Mouse (Mus musculus) hindbrain, embryonic 11.5 days (tissue): ENCODE results near the gene Psd. TPM values are rescaled to one million over a fixed set of nuclear protein-coding genes. Genes with fewer than 3 reads are reported as not detected.

Experiments used
- ATAC-seq: fragments of 200-750 bp; cut with Nextera tagmentation; 2 replicates; pipeline ENCODE4 v1.8.0; 2017; ENCODE audit warnings: mild to moderate bottlenecking, moderate TSS enrichment, moderate library complexity; ENCODE audit not compliant: low FRiP score
- DNase-seq: peaks from one replicate; pipeline ENCODE4 v3.0.0-alpha.2; 2015; ENCODE audit warnings: low spot score
- H3K27ac ChIP-seq: fragments of 300-500 bp; sonication (generic); 2 replicates; pipeline ENCODE4 v1.5.1; 2014; ENCODE audit warnings: mild to moderate bottlenecking, low read depth, low read length
- H3K27me3 ChIP-seq: fragments of 300-500 bp; sonication (generic); 2 replicates; pipeline ENCODE4 v1.6.1; 2014; ENCODE audit warnings: mild to moderate bottlenecking, low read length, moderate library complexity, mixed read lengths; ENCODE audit not compliant: control insufficient read depth, insufficient read depth
- H3K36me3 ChIP-seq: fragments of 300-500 bp; sonication (generic); 2 replicates; pipeline ENCODE4 v1.6.1; 2014; ENCODE audit warnings: mild to moderate bottlenecking, low read length, moderate library complexity, mixed read lengths; ENCODE audit not compliant: control insufficient read depth, insufficient read depth
- H3K4me1 ChIP-seq: fragments of 300-500 bp; sonication (generic); replicated peaks from 2 replicates; pipeline ENCODE4 v1.6.1; 2014; ENCODE audit warnings: low read length, mixed read lengths; ENCODE audit not compliant: control insufficient read depth, insufficient read depth
- H3K4me2 ChIP-seq: fragments of 300-500 bp; sonication (generic); replicated peaks from 2 replicates; pipeline ENCODE4 v1.6.1; 2014; ENCODE audit warnings: mild to moderate bottlenecking, low read depth, low read length
- H3K4me3 ChIP-seq: fragments of 300-500 bp; sonication (generic); 2 replicates; pipeline ENCODE4 v1.5.1; 2014; ENCODE audit warnings: low read depth, low read length
- H3K9ac ChIP-seq: fragments of 300-500 bp; sonication (generic); 2 replicates; pipeline ENCODE4 v1.6.1; 2014; ENCODE audit warnings: low read depth, low read length
- H3K9me3 ChIP-seq: fragments of 300-500 bp; sonication (generic); 2 replicates; pipeline ENCODE4 v1.6.1; 2016; ENCODE audit warnings: low read length; ENCODE audit not compliant: control insufficient read depth
- WGBS: fragments of 180-500 bp; shearing (Covaris S2); extraction: QIAGEN DNeasy Blood & Tissue Kit; methylation state at CpG from one replicate; pipeline ENCODE4 v1.1.7; 2014; 5-methylcytosine and 5-hydroxymethylcytosine counted together
- polyA plus RNA-seq: library from polyadenylated mRNA; unstranded; fragments of >200 nt; fragmentation: Nextera tagmentation; extraction: Ambion mirVana; gene quantifications from 2 replicates; pipeline ENCODE4 v1.2.1, GENCODE M21; 2014

Gene Psd
- polyA plus RNA-seq, 1 experiment from 2014 or later = 11.9 TPM

DNA sequence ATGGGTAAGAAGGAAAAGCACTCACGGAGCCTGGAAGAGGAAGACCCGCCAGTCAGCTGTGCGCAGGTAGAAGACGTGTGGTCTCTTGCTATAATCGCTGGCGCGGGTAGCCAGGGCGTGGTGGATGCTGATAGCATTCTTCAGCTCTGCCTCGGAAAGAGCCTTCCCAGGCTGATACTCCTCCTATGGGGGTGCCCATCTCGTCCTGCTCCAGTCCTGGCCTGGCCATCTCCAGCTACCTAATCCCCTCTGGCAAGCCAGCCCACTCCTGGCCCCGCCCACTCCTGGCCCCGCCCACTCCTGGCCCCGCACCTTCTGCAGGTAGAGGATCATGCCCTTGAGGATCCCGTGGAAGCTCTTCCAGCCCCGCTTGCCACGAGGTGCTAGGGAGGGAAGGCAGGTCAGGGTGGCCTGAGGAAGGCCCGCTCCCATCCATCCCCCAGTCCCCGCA lies 12.8 kb downstream of the Psd start:
- Histone ChIP-seq H3K9ac (no peak overlapping the region), H3K27ac (no peak overlapping the region), H3K9me3 (no peaks in the 10 kb centered on the region), H3K36me3 (no peaks in the 10 kb centered on the region), H3K4me3 (no peak overlapping the region), H3K27me3 (peaks cover 61% of the 10 kb centered on the region), H3K4me1 (0 out of 2 replicates have a peak, but pooled peaks cover 2% of the 10 kb centered on the region), H3K4me2 (no peak overlapping the region)
- no peak for ATAC-seq
- no peak for DNase-seq
- 16% methylated on average over 18 of the region's 18 CpGs for WGBS

DNA sequence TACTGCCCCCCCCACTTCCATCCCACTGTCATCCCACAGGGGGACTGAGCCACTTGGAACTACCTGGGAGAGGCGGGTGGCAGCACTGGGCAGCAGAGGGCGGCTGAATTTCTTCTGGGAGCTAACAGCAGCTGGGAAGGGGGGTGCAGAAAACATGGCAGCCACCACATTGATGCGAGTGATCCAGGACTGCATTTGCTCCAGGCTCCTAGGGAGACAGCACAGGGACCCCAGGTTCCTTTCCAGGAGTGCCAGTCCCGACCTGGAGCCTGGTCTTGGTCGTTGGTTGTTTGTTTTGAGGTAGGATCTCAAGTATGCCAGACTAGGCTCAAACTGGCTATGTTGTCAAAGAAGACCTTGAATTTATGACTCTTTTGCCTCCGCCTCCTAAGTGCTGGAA lies 13.4 kb downstream of the Psd start:
- no peak overlapping the region for H3K9ac ChIP-seq
- no peak overlapping the region for H3K4me2 ChIP-seq
- H3K27me3 ChIP-seq = peaks cover 59% of the 10 kb centered on the region
- ATAC-seq = no peak
- 0 out of 2 replicates have a peak, but pooled peaks cover 2% of the 10 kb centered on the region for H3K4me1 ChIP-seq
- 75% methylated on average over 6 of the region's 6 CpGs for WGBS
- no peaks in the 10 kb centered on the region for H3K9me3 ChIP-seq
- no peak overlapping the region for H3K27ac ChIP-seq
- H3K36me3 ChIP-seq = no peaks in the 10 kb centered on the region
- DNase-seq = no peak
- no peak overlapping the region for H3K4me3 ChIP-seq

DNA sequence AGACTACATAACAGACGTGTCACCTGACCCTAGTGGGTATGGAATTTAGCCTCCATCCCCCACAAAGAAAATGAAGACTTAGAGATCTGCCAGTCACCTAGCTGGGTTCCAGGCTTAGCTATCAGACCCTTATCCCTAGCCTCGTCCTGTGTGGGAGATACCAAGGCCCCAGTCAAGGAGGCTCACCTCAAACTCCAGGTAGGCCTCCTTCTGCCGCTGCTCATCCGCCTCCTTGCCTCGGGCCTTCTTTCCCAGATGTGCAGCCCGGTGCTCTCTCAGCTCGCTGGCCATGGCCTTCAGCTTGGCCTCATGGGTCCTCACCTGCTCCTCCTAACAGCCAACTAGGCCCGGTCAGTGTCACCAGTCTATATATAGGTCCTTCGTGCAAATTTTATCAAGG lies 13.8 kb downstream of the Psd start:
- H3K4me1 ChIP-seq = 0 out of 2 replicates have a peak, but pooled peaks cover under 1% of the 10 kb centered on the region
- H3K4me3 ChIP-seq = no peak overlapping the region
- ATAC-seq (no peak), DNase-seq (no peak)
- no peak overlapping the region for H3K4me2 ChIP-seq
- no peak overlapping the region for H3K27ac ChIP-seq
- 88% methylated on average over 9 of the region's 9 CpGs for WGBS
- no peaks in the 10 kb centered on the region for H3K36me3 ChIP-seq
- H3K9me3 ChIP-seq = no peaks in the 10 kb centered on the region
- H3K9ac ChIP-seq = no peak overlapping the region
- H3K27me3 ChIP-seq = peaks cover 56% of the 10 kb centered on the region

DNA sequence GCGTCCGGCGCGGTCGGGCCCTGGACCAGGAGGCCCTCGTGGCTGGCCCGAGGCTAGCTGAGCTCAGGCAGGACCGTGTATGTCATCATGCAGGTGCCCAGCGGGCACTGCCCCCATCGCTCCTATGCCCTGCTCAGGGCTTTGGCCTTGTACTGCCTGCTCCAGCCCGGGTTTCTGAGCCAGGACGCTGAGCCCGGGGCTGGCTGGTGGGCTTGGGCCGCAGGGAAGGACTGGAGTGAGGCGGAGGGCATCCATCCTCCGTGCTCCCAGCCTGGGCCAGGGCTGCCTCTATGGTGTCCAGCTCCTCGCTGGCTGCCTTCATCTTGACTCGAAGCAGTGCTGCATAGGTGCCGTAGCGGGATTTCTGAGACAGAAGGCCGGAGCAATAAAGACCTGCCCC lies 14.4 kb downstream of the Psd start:
- 86% methylated on average over 21 of the region's 21 CpGs for WGBS
- Histone ChIP-seq H3K4me1 (no peaks in the 10 kb centered on the region), H3K27ac (no peak overlapping the region), H3K27me3 (peaks cover 56% of the 10 kb centered on the region), H3K9ac (no peak overlapping the region), H3K4me2 (no peak overlapping the region), H3K9me3 (no peaks in the 10 kb centered on the region), H3K36me3 (no peaks in the 10 kb centered on the region), H3K4me3 (no peak overlapping the region)
- ATAC-seq (no peak), DNase-seq (no peak)

DNA sequence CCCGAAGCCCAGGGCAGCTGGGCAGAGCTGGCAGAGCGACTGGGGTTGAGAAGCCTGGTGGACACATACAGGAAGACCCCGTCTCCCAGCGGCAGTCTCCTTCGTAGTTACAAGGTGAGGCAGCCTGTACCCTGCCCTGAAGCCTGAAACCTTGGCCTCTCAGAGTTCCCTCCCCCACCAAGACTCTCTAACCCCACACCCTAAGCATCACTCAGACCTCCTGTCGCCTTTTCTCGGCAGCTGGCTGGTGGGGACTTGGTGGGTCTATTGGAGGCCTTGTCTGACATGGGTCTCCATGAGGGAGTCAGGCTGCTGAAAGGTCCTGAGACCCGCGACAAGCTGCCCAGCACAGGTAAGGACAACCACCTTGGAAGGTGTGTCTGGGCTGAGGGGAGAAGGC lies 15.6 kb downstream of the Psd start:
- Histone ChIP-seq H3K9ac (no peak overlapping the region), H3K4me3 (no peak overlapping the region), H3K27me3 (peaks cover 49% of the 10 kb centered on the region), H3K4me1 (no peaks in the 10 kb centered on the region), H3K27ac (no peak overlapping the region), H3K9me3 (no peaks in the 10 kb centered on the region), H3K36me3 (no peaks in the 10 kb centered on the region), H3K4me2 (no peak overlapping the region)
- WGBS = 90% methylated on average over 9 of the region's 9 CpGs
- no peak for ATAC-seq
- no peak for DNase-seq

DNA sequence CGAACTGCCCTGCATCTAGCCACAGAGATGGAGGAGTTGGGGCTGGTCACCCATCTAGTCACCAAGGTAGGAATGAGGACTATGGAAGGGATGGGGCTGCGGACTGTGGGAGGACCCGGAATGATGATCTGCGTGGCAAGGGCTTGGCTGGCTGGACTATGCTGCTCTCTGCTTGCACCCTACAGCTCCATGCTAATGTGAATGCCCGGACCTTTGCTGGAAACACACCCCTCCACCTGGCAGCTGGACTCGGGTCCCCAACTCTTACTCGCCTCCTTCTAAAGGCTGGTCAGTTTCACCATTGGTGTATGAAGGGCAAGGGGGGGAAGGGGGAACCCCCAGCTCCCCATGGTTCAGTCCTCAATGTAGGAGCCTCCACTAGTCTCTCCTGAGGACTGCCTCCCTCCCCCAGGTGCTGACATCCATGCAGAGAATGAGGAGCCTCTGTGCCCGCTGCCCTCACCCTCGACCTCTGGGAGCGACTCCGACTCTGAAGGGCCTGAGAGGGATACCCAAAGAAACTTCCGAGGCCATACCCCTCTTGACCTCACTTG lies 16.6 kb downstream of the Psd start:
- Histone ChIP-seq H3K4me1 (no peaks in the 10 kb centered on the region), H3K36me3 (no peaks in the 10 kb centered on the region), H3K4me2 (no peak overlapping the region), H3K9ac (no peak overlapping the region), H3K27ac (no peak overlapping the region), H3K9me3 (no peaks in the 10 kb centered on the region), H3K4me3 (no peak overlapping the region), H3K27me3 (peaks cover 39% of the 10 kb centered on the region)
- ATAC-seq (no peak), DNase-seq (no peak)
- WGBS = 87% methylated on average over 12 of the region's 12 CpGs

DNA sequence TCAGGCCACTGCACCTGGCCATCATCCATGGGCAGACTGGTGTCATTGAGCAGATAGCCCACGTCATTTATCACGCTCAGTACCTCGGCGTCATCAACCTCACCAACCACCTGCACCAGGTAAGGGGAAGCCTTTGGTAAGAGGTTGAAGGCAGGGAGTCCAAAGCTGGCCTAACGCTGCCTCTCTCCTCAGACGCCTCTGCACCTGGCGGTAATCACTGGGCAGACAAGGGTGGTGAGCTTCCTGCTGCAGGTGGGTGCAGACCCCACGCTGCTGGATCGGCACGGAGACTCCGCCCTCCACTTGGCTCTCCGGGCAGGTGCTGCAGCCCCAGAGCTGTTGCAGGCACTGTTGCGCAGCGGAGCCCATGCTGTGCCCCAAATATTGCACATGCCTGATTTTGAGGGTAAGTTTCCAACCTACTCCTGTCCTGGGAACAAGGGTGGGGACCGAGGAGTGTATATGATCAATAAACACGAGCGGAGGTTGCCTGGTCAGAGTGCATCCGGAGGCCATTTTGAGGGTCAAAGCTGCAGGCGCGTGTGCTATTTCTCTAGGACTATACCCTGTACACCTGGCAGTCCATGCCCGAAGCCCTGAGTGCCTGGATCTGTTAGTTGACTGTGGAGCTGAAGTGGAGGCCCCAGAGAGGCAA lies 17.2 kb downstream of the Psd start:
- Histone ChIP-seq H3K4me3 (no peak overlapping the region), H3K9ac (no peak overlapping the region), H3K27me3 (peaks cover 33% of the 10 kb centered on the region), H3K4me2 (no peak overlapping the region), H3K9me3 (no peaks in the 10 kb centered on the region), H3K4me1 (no peaks in the 10 kb centered on the region), H3K36me3 (no peaks in the 10 kb centered on the region), H3K27ac (no peak overlapping the region)
- ATAC-seq (no peak), DNase-seq (no peak)
- 81% methylated on average over 21 of the region's 21 CpGs for WGBS

DNA sequence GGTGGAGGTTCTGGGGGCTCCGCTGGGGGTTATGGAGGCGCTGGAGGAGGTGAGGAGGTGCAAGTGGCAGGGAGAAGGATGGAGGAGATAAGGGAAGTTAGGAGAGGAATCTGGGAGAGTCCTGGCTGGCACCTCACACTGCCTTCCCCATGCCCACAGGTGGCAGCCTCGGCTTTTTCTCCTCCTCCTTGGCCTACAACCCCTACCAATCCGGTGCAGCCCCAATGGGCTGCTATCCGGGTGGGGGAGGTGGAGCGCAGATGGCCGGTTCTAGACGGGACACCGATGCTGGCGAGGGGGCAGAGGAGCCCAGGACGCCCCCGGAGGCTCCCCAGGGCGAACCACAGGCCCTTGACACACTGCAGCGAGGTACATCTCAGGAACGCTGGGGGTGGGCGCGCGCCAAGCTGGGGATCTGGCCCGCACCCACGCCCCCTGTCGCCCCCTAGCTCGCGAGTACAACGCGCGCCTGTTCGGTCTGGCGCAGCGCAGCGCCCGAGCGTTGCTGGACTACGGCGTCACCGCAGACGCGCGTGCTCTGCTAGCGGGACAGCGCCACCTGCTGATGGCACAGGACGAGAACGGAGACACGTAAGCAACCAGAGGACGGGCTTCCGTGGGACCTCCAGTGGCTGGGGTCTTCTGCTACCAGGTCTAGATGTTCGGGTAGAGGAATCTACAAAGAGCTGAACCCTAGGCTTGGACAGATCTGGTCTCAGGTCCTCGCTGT lies 18.1 kb downstream of the Psd start:
- peak overlapping the region; percentile 40; the same call in 1 of the 2 replicates for H3K9ac ChIP-seq
- H3K36me3 ChIP-seq = no peaks in the 10 kb centered on the region
- peak overlapping the region; percentile 85 for H3K4me2 ChIP-seq
- no peaks in the 10 kb centered on the region for H3K9me3 ChIP-seq
- peaks cover 24% of the 10 kb centered on the region for H3K27me3 ChIP-seq
- ATAC-seq (peak; percentile 51), DNase-seq (peak; percentile 95)
- peak overlapping the region; percentile 30 for H3K4me3 ChIP-seq
- 0 out of 2 replicates have a peak, but pooled peaks cover 2% of the 10 kb centered on the region for H3K4me1 ChIP-seq
- WGBS = 1% methylated on average over 45 of the region's 47 CpGs
- no peak overlapping the region for H3K27ac ChIP-seq
